Mouse (Mus musculus): ENCODE data around the gene Pecr. TPM values are rescaled to one million over a fixed set of nuclear protein-coding genes. Genes with fewer than 3 reads are reported as not detected.
A peak's percentile ranks its signal among the peaks of the same experiment; 100 is the strongest.

The Pecr gene
- polyA plus RNA-seq, 1 experiment from 2014 or later = 12.8 TPM

- no peak for ATAC-seq (replicated peaks)
- peak overlapping the region; percentile 99 for H3K4me2 ChIP-seq (replicated peaks)
Measured at GRCm38 (mm10) chr1:72210803-72211679, 73.1 kb downstream of the Pecr start.

More at GRCm38 (mm10) chr1:72210803-72211679, 73.1 kb downstream of the Pecr start:
- H3K4me3 ChIP-seq = peak overlapping the region; percentile 85
- peaks cover 13% of the 10 kb centered on the region for H3K4me1 ChIP-seq
- H3K27ac ChIP-seq (replicated peaks) = no peak overlapping the region
- no peaks in the 10 kb centered on the region; the same call in 1 of the 2 replicates for H3K27me3 ChIP-seq
- H3K9ac ChIP-seq (replicated peaks) = peak overlapping the region; percentile 69
- 25% methylated on average over 17 of the region's 17 CpGs for WGBS
- no peaks in the 10 kb centered on the region for H3K36me3 ChIP-seq
- no peaks in the 10 kb centered on the region for H3K9me3 ChIP-seq

Other genes with a start within 250 kb of the Pecr start
- gene Mreg, start 72.0 kb downstream of the Pecr start, polyA plus RNA-seq (2015; fragmentation: Nextera tagmentation; extraction: Ambion mirVana) = 0.94 and 1.4 TPM in 2 replicates
- 32.8 and 34.0 TPM in 2 replicates for gene Tmem169, start 55 bp upstream of the Pecr start, polyA plus RNA-seq (2015; fragmentation: Nextera tagmentation; extraction: Ambion mirVana)
- gene Xrcc5, start 23.1 kb upstream of the Pecr start, polyA plus RNA-seq (2015; fragmentation: Nextera tagmentation; extraction: Ambion mirVana) = 27.3 and 28.1 TPM in 2 replicates

Data from forebrain, embryonic 15.5 days (tissue).